Mouse (Mus musculus) layer of hippocampus, adult 2 months (tissue): ENCODE data around the gene Mcpt4. TPM values are rescaled to one million over a fixed set of nuclear protein-coding genes. Genes with fewer than 3 reads are reported as not detected.
"Not testable (repeated sequence)": the region's sequence is repeated elsewhere in the genome, so short reads cannot be mapped to it uniquely, and the experiment has no call there.

ENCODE experiments used
- DNase-seq, 2 experiments: peaks; one replicate each; pipeline ENCODE4 v3.0.0; 2022; ENCODE audit warnings: low spot score in 2 of 2
- H3K27ac ChIP-seq: fragments of 200-600 bp; 2 replicates; pipeline ENCODE4 v1.8.1; 2022
- H3K4me3 ChIP-seq: fragments of 200-600 bp; 2 replicates; pipeline ENCODE4 v1.8.1; 2022; ENCODE audit warnings: mild to moderate bottlenecking
- CTCF ChIP-seq: fragments of 200-600 bp; conservative IDR thresholded peaks from 2 replicates; pipeline ENCODE4 v1.8.1; 2022; ENCODE audit warnings: antibody characterized with exemption, mild to moderate bottlenecking, moderate library complexity
- microRNA-seq, 2 experiments: library from miRNA; unstranded; fragments of <30 nt; microRNA quantifications; one replicate each; pipeline ENCODE4 v1.2.0; 2021
- total RNA-seq, 2 experiments: library from RNA; stranded (reverse); gene quantifications; 2 replicates each; pipeline ENCODE4 v1.2.3; 2021

Gene Mcpt4
- total RNA-seq, 2 experiments from 2014 or later = 0.54 to 1.00 TPM

DNA sequence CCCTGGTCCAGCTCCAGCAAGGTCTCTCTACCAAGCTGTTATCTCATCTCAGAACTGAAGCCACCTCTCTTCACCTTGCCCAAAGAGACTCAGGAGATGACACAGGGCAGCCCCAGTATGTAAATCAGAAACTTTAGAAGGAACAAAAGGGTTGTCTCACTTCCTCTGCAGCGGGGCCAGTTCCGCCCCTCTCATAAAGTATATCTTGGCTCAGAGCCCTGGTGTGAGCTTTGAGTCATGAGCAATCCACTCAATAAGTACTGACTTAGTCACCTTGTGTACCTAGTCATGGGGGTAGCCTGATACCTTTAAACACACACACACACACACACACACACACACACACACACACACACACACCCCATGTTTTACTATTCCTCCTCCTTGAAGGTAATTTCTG is 27.7 kb downstream of the Mcpt4 start:
- no peak for DNase-seq
- Histone ChIP-seq H3K4me3 (no peak overlapping the region), H3K27ac (no peak overlapping the region)
- TF ChIP-seq CTCF = no peak

DNA sequence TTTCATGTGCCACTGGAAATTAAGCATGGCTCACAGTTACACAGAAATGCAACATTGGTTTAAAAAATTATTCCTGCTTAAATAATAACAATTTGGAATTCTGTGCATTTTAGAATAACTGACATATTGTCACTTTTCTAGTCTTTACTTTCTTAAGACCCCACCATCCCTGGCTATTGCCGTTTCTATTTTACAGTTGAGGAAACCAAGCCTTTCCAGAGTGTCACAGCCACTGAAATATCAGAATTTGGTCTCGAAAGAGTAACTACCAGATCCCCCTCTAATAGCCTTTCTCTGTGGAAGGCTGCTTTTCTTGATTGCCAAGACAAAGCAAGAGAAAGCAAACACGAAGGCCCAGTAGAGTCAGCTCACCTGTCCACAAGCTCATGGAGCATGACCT is 31.7 kb downstream of the Mcpt4 start, which contains the start of gene Mcpt9:
Gene Mcpt9, minus strand, starts transcription at position 101 of the 400 bp plus-strand sequence.
- DNase-seq, H3K4me3 ChIP-seq, H3K27ac ChIP-seq: not testable (repeated sequence)

DNA sequence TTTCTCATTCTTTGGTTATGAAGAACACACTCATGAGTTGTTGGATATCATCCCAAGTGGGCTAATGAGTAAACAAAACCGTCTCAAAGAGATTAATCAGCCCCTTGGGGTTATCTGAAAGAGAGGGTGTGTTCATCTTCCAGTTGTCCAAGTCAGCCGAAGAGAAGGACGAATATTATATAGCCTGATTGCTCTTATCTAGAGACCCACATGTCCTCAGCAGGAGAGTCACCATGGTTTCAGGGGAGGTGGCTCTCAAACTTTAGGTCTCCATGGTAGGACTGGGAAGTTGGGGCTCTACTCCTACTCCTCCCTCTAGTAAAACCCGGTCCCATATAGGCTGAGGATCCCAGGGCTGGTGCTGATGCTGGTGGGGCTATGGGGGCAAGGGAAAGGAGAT is 40.8 kb downstream of the Mcpt4 start:
- not testable (repeated sequence) for H3K27ac ChIP-seq, H3K4me3 ChIP-seq, DNase-seq

GRCm38 (mm10) chr14:56019446-56019845 is 42.7 kb downstream of the Mcpt4 start:
- DNase-seq = no peak
- Histone ChIP-seq H3K27ac (no peak overlapping the region), H3K4me3 (no peak overlapping the region)
- no peak for TF ChIP-seq CTCF

- not testable (repeated sequence) for DNase-seq
These were observed 44.4 kb downstream of the Mcpt4 start, which contains the start of gene Mcpt1 for GRCm38 (mm10) chr14:56017671-56018070. Gene Mcpt1 (plus strand): TSS chr14:56017971.

GRCm38 (mm10) chr14:56013924-56014323 is 48.2 kb downstream of the Mcpt4 start:
- no peak overlapping the region for H3K27ac ChIP-seq
- DNase-seq = no peak
- no peak overlapping the region for H3K4me3 ChIP-seq
- no peak for TF ChIP-seq CTCF

More at GRCm38 (mm10) chr14:56017671-56018070, 44.4 kb downstream of the Mcpt4 start, which contains the start of gene Mcpt1:
- H3K27ac ChIP-seq, H3K4me3 ChIP-seq: not testable (repeated sequence)

DNA sequence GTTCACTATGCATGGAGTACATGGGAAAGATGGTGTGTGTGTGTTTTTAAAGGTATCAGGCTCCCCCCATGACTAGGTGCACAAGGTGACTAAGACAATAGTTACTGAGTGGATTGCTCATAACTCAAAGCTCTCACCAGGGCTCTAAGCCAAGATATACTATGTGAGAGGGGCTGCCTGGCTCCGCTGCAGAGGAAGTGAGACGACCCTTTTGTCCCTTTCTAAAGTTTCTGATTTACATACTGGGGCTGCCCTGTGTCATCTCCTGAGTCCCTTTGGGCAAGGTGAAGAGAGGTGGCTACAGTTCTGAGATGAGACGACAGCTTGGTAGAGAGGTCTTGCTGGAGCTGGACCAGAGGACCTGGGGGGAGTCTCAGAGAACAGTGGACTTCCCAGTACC is 49.0 kb downstream of the Mcpt4 start:
- no peak for TF ChIP-seq CTCF
- DNase-seq = no peak
- no peak overlapping the region for H3K27ac ChIP-seq
- no peak overlapping the region for H3K4me3 ChIP-seq

Small RNA genes lying within 50 kb of the gene (microRNA-seq; reads per million reads assigned to microRNA genes)
- gene Mir6949 = 0 reads per million in 2 experiments

Other genes with a start within 250 kb of the Mcpt4 start
- 1 to 10 TPM; 2.6 TPM for gene Nfatc4, start 239.2 kb downstream of the Mcpt4 start, total RNA-seq
- gene Nynrin, start 208.3 kb downstream of the Mcpt4 start, total RNA-seq = 1 to 10 TPM; 7.9 to 8.9 TPM
- gene Cbln3, start 177.9 kb downstream of the Mcpt4 start, total RNA-seq = under 1 TPM; 0.32 to 0.54 TPM
- 10 to 100 TPM; 13.2 to 14.7 TPM for gene Khnyn, start 177.4 kb downstream of the Mcpt4 start, total RNA-seq
- gene Sdr39u1, start 162.0 kb downstream of the Mcpt4 start, total RNA-seq = 10 to 100 TPM; 63.5 to 78.7 TPM
- gene Cma1, start 117.6 kb downstream of the Mcpt4 start, total RNA-seq = under 1 TPM in 1 of 2 experiments, not detected in 1; 0.69 TPM
- not detected for gene Cma2, start 111.3 kb downstream of the Mcpt4 start, total RNA-seq
- not detected for gene Mcpt1, start 44.3 kb downstream of the Mcpt4 start, total RNA-seq
- not detected for gene Mcpt9, start 31.8 kb downstream of the Mcpt4 start, total RNA-seq
- not detected for gene Mcpt2, start 20.3 kb downstream of the Mcpt4 start, total RNA-seq
- gene Mcpt8, start 23.0 kb upstream of the Mcpt4 start, total RNA-seq = not detected
- not detected for gene Ctsg, start 40.3 kb upstream of the Mcpt4 start, total RNA-seq
- gene Gzme, start 58.3 kb upstream of the Mcpt4 start, total RNA-seq = not detected
- not detected for gene Gzmd, start 70.3 kb upstream of the Mcpt4 start, total RNA-seq
- not detected for gene Gzmg, start 97.3 kb upstream of the Mcpt4 start, total RNA-seq
- gene Gzmn, start 112.3 kb upstream of the Mcpt4 start, total RNA-seq = not detected
- gene Gzmf, start 149.1 kb upstream of the Mcpt4 start, total RNA-seq = not detected
- not detected for gene Gzmc, start 172.3 kb upstream of the Mcpt4 start, total RNA-seq
- not detected for gene Gzmb, start 199.9 kb upstream of the Mcpt4 start, total RNA-seq